Mouse (Mus musculus): ENCODE results near the gene Ddx19a. TPM values are rescaled to one million over a fixed set of nuclear protein-coding genes. Genes with fewer than 3 reads are reported as not detected.
"Not testable (repeated sequence)": the region's sequence is repeated elsewhere in the genome, so short reads cannot be mapped to it uniquely, and the experiment has no call there.

The Ddx19a gene
- total RNA-seq (2021), result 10 to 100 TPM; 25.9 to 28.7 TPM
- long read RNA-seq, experiment 1, transcript Ddx19a-201 (12 exons, 2,547 nt), result major isoform, 20 of 29 reads
- long read RNA-seq, experiment 1, partial matches to known transcripts, result 8 of 29 reads
- long read RNA-seq, experiment 1, other reads (novel, unspliced or antisense), result 1 of 29 reads
- long read RNA-seq, experiment 2, transcript Ddx19a-201 (12 exons, 2,547 nt), result major isoform, 8 of 12 reads
- long read RNA-seq, experiment 2, partial matches to known transcripts, result 2 of 12 reads
- long read RNA-seq, experiment 2, other reads (novel, unspliced or antisense), result 2 of 12 reads

GRCm38 (mm10) chr8:110997547-110998531, at the start of gene Ddx19a:
Gene Ddx19a, minus strand, starts transcription at chr8:110997800.
- peak; percentile 92 to 94 for DNase-seq (ENCODE audit: low spot score in 2 of 2)

- DNase-seq (ENCODE audit: low spot score in 2 of 2), result no peak
These were observed 46.6 kb upstream of the Ddx19a start for GRCm38 (mm10) chr8:111044003-111044734.

GRCm38 (mm10) chr8:111042546-111042945, 44.9 kb upstream of the Ddx19a start:
- DNase-seq (ENCODE audit: low spot score in 2 of 2), result no peak

GRCm38 (mm10) chr8:111036591-111036990, 39.0 kb upstream of the Ddx19a start:
- DNase-seq (ENCODE audit: low spot score in 2 of 2), result no peak

GRCm38 (mm10) chr8:111034276-111034675, 36.7 kb upstream of the Ddx19a start:
- no peak for DNase-seq (ENCODE audit: low spot score in 2 of 2)

- DNase-seq (ENCODE audit: low spot score in 2 of 2), result peak; percentile 98 to 99
These were observed 36.0 kb upstream of the Ddx19a start for GRCm38 (mm10) chr8:111033482-111034215.

- no peak for DNase-seq (ENCODE audit: low spot score in 2 of 2)
These were observed 35.3 kb upstream of the Ddx19a start, which contains the start of gene Aars for GRCm38 (mm10) chr8:111032916-111033315. Gene Aars, plus strand, starts transcription at chr8:111033144.

- no peak for DNase-seq (ENCODE audit: low spot score in 2 of 2)
These were observed 34.0 kb upstream of the Ddx19a start, which contains the start of gene Ddx19b for GRCm38 (mm10) chr8:111031572-111031971. Gene Ddx19b, minus strand, starts transcription at chr8:111031751.

- DNase-seq (ENCODE audit: low spot score in 2 of 2), result no peak
These were observed 32.4 kb upstream of the Ddx19a start for GRCm38 (mm10) chr8:111030045-111030444.

- DNase-seq (ENCODE audit: low spot score in 2 of 2), result no peak
These were observed 32.0 kb upstream of the Ddx19a start for GRCm38 (mm10) chr8:111029589-111029988.

- DNase-seq (ENCODE audit: low spot score in 2 of 2), result peak; percentile 91 to 95
These were observed 29.9 kb upstream of the Ddx19a start for GRCm38 (mm10) chr8:111027391-111027937.

GRCm38 (mm10) chr8:111026609-111027008, 29.0 kb upstream of the Ddx19a start:
- DNase-seq (ENCODE audit: low spot score in 2 of 2), result not testable (repeated sequence)

- not testable (repeated sequence) for DNase-seq (ENCODE audit: low spot score in 2 of 2)
These were observed 12.8 kb upstream of the Ddx19a start for GRCm38 (mm10) chr8:111010230-111010991.

- no peak for DNase-seq (ENCODE audit: low spot score in 2 of 2)
These were observed 764 bp downstream of the Ddx19a start for GRCm38 (mm10) chr8:110996641-110997430.

GRCm38 (mm10) chr8:110990017-110990416, 7.6 kb downstream of the Ddx19a start:
- no peak for DNase-seq (ENCODE audit: low spot score in 2 of 2)

- no peak for DNase-seq (ENCODE audit: low spot score in 2 of 2)
These were observed 9.5 kb downstream of the Ddx19a start for GRCm38 (mm10) chr8:110987805-110988744.

- no peak for DNase-seq (ENCODE audit: low spot score in 2 of 2)
These were observed 16.3 kb downstream of the Ddx19a start for GRCm38 (mm10) chr8:110981304-110981703.

All from left cerebral cortex, adult 18-20 months (tissue).